Mouse (Mus musculus) embryonic facial prominence, embryonic 11.5 days (tissue): ENCODE results near the gene Celf5. TPM values are rescaled to one million over a fixed set of nuclear protein-coding genes. Genes with fewer than 3 reads are reported as not detected.

Experiments used
- ATAC-seq: fragments of 200-750 bp; cut with Nextera tagmentation; replicated peaks from 2 replicates; pipeline ENCODE4 v1.8.0; 2017; ENCODE audit warnings: low read depth; ENCODE audit not compliant: insufficient number of reproducible peaks, low FRiP score, low TSS enrichment
- DNase-seq: peaks from one replicate; pipeline ENCODE4 v3.0.0-alpha.2; 2015; ENCODE audit warnings: low spot score
- H3K27ac ChIP-seq: fragments of 300-500 bp; sonication (generic); replicated peaks from 2 replicates; pipeline ENCODE4 v1.5.1; 2014; ENCODE audit warnings: mild to moderate bottlenecking, low read depth, low read length, control low read depth
- H3K27me3 ChIP-seq: fragments of 300-500 bp; sonication (generic); 2 replicates; pipeline ENCODE4 v1.6.1; 2014; ENCODE audit warnings: mild to moderate bottlenecking, low read length, moderate library complexity, mixed read lengths; ENCODE audit not compliant: control insufficient read depth, insufficient read depth
- H3K36me3 ChIP-seq: fragments of 300-500 bp; sonication (generic); replicated peaks from 2 replicates; pipeline ENCODE4 v1.6.1; 2014; ENCODE audit warnings: low read depth, mild to moderate bottlenecking, low read length, moderate library complexity, mixed read lengths; ENCODE audit not compliant: control insufficient read depth, insufficient read depth
- H3K4me1 ChIP-seq: fragments of 300-500 bp; sonication (generic); 2 replicates; pipeline ENCODE4 v1.6.1; 2014; ENCODE audit warnings: low read length, mixed read lengths; ENCODE audit not compliant: control insufficient read depth, insufficient read depth
- H3K4me2 ChIP-seq: fragments of 300-500 bp; sonication (generic); 2 replicates; pipeline ENCODE4 v1.6.1; 2014; ENCODE audit warnings: low read depth, mild to moderate bottlenecking, control low read depth, low read length, moderate library complexity
- H3K4me3 ChIP-seq: fragments of 300-500 bp; sonication (generic); 2 replicates; pipeline ENCODE4 v1.5.1; 2014; ENCODE audit warnings: low read depth, low read length, control low read depth
- H3K9ac ChIP-seq: fragments of 300-500 bp; sonication (generic); replicated peaks from 2 replicates; pipeline ENCODE4 v1.6.1; 2014; ENCODE audit warnings: mild to moderate bottlenecking, control low read depth, low read length
- H3K9me3 ChIP-seq: fragments of 300-500 bp; sonication (generic); replicated peaks from 2 replicates; pipeline ENCODE4 v1.6.1; 2016; ENCODE audit warnings: mild to moderate bottlenecking, low read length, inconsistent platforms, mixed read lengths; ENCODE audit not compliant: control insufficient read depth
- WGBS: fragments of 180-500 bp; shearing (Covaris S2); extraction: QIAGEN DNeasy Blood & Tissue Kit; methylation state at CpG from one replicate; pipeline ENCODE4 v1.1.7; 2014; 5-methylcytosine and 5-hydroxymethylcytosine counted together
- polyA plus RNA-seq: library from polyadenylated mRNA; unstranded; fragments of >200 nt; fragmentation: Nextera tagmentation; extraction: Ambion mirVana; gene quantifications from 2 replicates; pipeline ENCODE4 v1.2.1, GENCODE M21; 2014

Celf5 gene
- polyA plus RNA-seq, 1 experiment from 2014 or later = 2.5 TPM

- no peak overlapping the region for H3K27ac ChIP-seq
- no peaks in the 10 kb centered on the region; the same call in 1 of the 2 replicates for H3K4me1 ChIP-seq
- H3K9ac ChIP-seq = no peak overlapping the region
- peaks cover 25% of the 10 kb centered on the region for H3K27me3 ChIP-seq
- DNase-seq = peak; percentile 61
- H3K4me3 ChIP-seq = 0 out of 2 replicates have a peak overlapping the region, but pooled peaks have one; percentile 14
- no peaks in the 10 kb centered on the region for H3K9me3 ChIP-seq
- ATAC-seq = peak; percentile 32; the same call in 1 of the 2 replicates
- H3K4me2 ChIP-seq = peak overlapping the region; percentile 45
- 1% methylated on average over 20 of the region's 22 CpGs for WGBS
- no peaks in the 10 kb centered on the region for H3K36me3 ChIP-seq
Observed at GRCm38 (mm10) chr10:81473003-81473451, 9.5 kb downstream of the Celf5 start.

GRCm38 (mm10) chr10:81472403-81473002, 10.0 kb downstream of the Celf5 start:
- WGBS = 7% methylated on average over 14 of the region's 18 CpGs
- Histone ChIP-seq H3K9me3 (no peaks in the 10 kb centered on the region), H3K27ac (no peak overlapping the region), H3K4me3 (0 out of 2 replicates have a peak overlapping the region, but pooled peaks have one; percentile 14), H3K4me1 (no peaks in the 10 kb centered on the region; the same call in 1 of the 2 replicates), H3K4me2 (peak overlapping the region; percentile 45; the same call in 1 of the 2 replicates), H3K36me3 (no peaks in the 10 kb centered on the region), H3K27me3 (peaks cover 25% of the 10 kb centered on the region), H3K9ac (no peak overlapping the region)
- DNase-seq (no peak), ATAC-seq (no peak; the same call in 1 of the 2 replicates)

- Histone ChIP-seq H3K4me3 (no peak overlapping the region), H3K27me3 (peaks cover 27% of the 10 kb centered on the region), H3K27ac (no peak overlapping the region), H3K36me3 (no peaks in the 10 kb centered on the region), H3K4me2 (no peak overlapping the region), H3K9me3 (no peaks in the 10 kb centered on the region), H3K4me1 (no peaks in the 10 kb centered on the region; the same call in 1 of the 2 replicates), H3K9ac (no peak overlapping the region)
- WGBS = 52% methylated on average over 18 of the region's 18 CpGs
- ATAC-seq (no peak), DNase-seq (no peak)
Observed at GRCm38 (mm10) chr10:81470454-81470853, 12.1 kb downstream of the Celf5 start.

- no peaks in the 10 kb centered on the region for H3K36me3 ChIP-seq
- 81% methylated on average over 5 of the region's 5 CpGs for WGBS
- H3K4me3 ChIP-seq = no peak overlapping the region
- no peaks in the 10 kb centered on the region for H3K9me3 ChIP-seq
- H3K4me2 ChIP-seq = no peak overlapping the region
- H3K4me1 ChIP-seq = no peaks in the 10 kb centered on the region; the same call in 1 of the 2 replicates
- no peak for DNase-seq
- H3K27me3 ChIP-seq = peaks cover 32% of the 10 kb centered on the region
- no peak overlapping the region for H3K9ac ChIP-seq
- ATAC-seq = no peak
- no peak overlapping the region for H3K27ac ChIP-seq
Observed at GRCm38 (mm10) chr10:81469253-81469652, 13.3 kb downstream of the Celf5 start.

GRCm38 (mm10) chr10:81467670-81468235, 14.8 kb downstream of the Celf5 start:
- DNase-seq (no peak), ATAC-seq (no peak)

GRCm38 (mm10) chr10:81466881-81467280, 15.6 kb downstream of the Celf5 start:
- H3K4me3 ChIP-seq = no peak overlapping the region
- WGBS = 71% methylated on average over 14 of the region's 14 CpGs
- no peak for ATAC-seq
- no peaks in the 10 kb centered on the region for H3K9me3 ChIP-seq
- no peak overlapping the region for H3K27ac ChIP-seq
- no peak overlapping the region for H3K9ac ChIP-seq
- no peaks in the 10 kb centered on the region; the same call in 1 of the 2 replicates for H3K36me3 ChIP-seq
- peaks cover 37% of the 10 kb centered on the region for H3K27me3 ChIP-seq
- H3K4me2 ChIP-seq = no peak overlapping the region
- no peaks in the 10 kb centered on the region for H3K4me1 ChIP-seq
- DNase-seq = no peak

More at GRCm38 (mm10) chr10:81467670-81468235, 14.8 kb downstream of the Celf5 start:
- 87% methylated on average over 16 of the region's 16 CpGs for WGBS
- no peaks in the 10 kb centered on the region for H3K9me3 ChIP-seq
- H3K36me3 ChIP-seq = no peaks in the 10 kb centered on the region; the same call in 1 of the 2 replicates
- H3K27ac ChIP-seq = no peak overlapping the region
- H3K4me1 ChIP-seq = no peaks in the 10 kb centered on the region; the same call in 1 of the 2 replicates
- no peak overlapping the region for H3K4me2 ChIP-seq
- H3K9ac ChIP-seq = no peak overlapping the region
- no peak overlapping the region for H3K4me3 ChIP-seq
- H3K27me3 ChIP-seq = peaks cover 33% of the 10 kb centered on the region

GRCm38 (mm10) chr10:81466066-81466465, 16.4 kb downstream of the Celf5 start:
- Histone ChIP-seq H3K27me3 (peaks cover 44% of the 10 kb centered on the region), H3K4me1 (no peaks in the 10 kb centered on the region)
- WGBS = 90% methylated on average over 2 of the region's 2 CpGs

GRCm38 (mm10) chr10:81465265-81465645, 17.3 kb downstream of the Celf5 start:
- ATAC-seq (peak; percentile 20; the same call in 1 of the 2 replicates), DNase-seq (no peak)
- H3K36me3 ChIP-seq = no peaks in the 10 kb centered on the region; the same call in 1 of the 2 replicates
- no peak overlapping the region for H3K4me3 ChIP-seq
- H3K27ac ChIP-seq = no peak overlapping the region
- no peak overlapping the region; the same call in 1 of the 2 replicates for H3K4me2 ChIP-seq
- no peaks in the 10 kb centered on the region; the same call in 1 of the 2 replicates for H3K4me1 ChIP-seq
- H3K9me3 ChIP-seq = no peaks in the 10 kb centered on the region
- no peak overlapping the region for H3K9ac ChIP-seq
- 1% methylated on average over 5 of the region's 5 CpGs for WGBS
- H3K27me3 ChIP-seq = peaks cover 52% of the 10 kb centered on the region

More at GRCm38 (mm10) chr10:81466066-81466465, 16.4 kb downstream of the Celf5 start:
- H3K9ac ChIP-seq = no peak overlapping the region
- H3K4me3 ChIP-seq = no peak overlapping the region
- H3K4me2 ChIP-seq = no peak overlapping the region
- no peaks in the 10 kb centered on the region for H3K9me3 ChIP-seq
- no peak overlapping the region for H3K27ac ChIP-seq
- H3K36me3 ChIP-seq = no peaks in the 10 kb centered on the region; the same call in 1 of the 2 replicates
- ATAC-seq = no peak
- DNase-seq = no peak
